Mouse (Mus musculus) lung, postnatal 0 days (tissue): Measurements from ENCODE around the gene Epb41l2.

ENCODE experiments used
- CTCF ChIP-seq: IDR thresholded peaks from 2 replicates; pipeline ENCODE4 v1.5.1; 2016; ENCODE audit warnings: antibody characterized with exemption, mild to moderate bottlenecking
- EP300 ChIP-seq: IDR thresholded peaks from 2 replicates; pipeline ENCODE4 v1.6.1; 2016; ENCODE audit warnings: antibody characterized with exemption, mild to moderate bottlenecking, control low read depth

DNA sequence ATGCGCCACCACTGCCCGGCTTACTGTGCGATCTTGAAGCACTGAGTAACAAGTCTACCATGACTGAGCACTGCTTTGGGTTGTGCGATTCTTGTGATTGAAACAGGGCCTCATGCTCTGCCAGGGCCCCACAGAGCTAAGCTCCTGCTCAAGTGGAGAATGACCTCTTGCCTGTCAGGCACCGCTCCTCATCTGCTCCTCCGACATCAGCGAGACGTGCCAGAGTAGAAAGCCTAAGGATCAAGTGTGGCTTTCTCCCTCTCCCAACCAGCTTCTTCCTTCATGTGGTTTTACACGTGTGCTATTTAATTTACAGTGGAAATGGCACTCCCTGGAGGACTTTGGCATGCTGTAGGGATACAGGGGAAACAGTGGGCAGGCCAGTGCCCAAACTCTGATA is 10.1 kb downstream of the Epb41l2 start:
- TF ChIP-seq CTCF: no peak
- TF ChIP-seq EP300: no peak
